Mouse (Mus musculus): ENCODE measurements at regions not wholly inside any gene's neighbourhood (a gene's known extent, or its start where the extent isn't known, plus 50 kb on each side); places are given as distances from the start of the nearest gene placed in this dataset.

DNA sequence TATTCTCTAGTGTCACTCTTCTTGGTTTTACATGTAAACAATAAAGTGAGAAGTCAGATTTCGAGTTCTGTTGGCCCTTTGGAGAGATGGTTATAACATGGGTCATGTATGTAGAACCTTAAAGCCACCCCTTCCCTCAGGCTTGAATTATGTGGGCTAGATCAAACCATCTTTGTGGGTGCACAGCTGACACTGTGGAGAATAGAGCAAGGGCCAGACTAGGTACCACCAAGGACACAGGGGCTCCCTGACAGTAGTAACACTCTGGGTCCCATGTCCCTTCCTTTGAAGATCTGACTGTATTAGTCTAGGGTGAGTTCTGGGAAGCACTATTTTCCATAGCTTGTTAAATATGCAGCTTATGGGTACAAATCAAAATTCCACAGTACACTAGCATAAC lies 156.2 kb downstream of the Fam124b start:
- TF ChIP-seq CTCF (conservative IDR thresholded peaks at IDR 0.05; ENCODE audit: insufficient read depth, insufficient read length, low read depth, low read length) (no peak), POLR2A (IDR thresholded peaks at IDR 0.05; ENCODE audit: low read depth, low read length) (no peak)

Measured in kidney, adult 2 months (tissue).